Mouse (Mus musculus): Measurements from ENCODE around the gene Mad2l1bp.

Gene Mad2l1bp

GRCm38 (mm10) chr17:46152847-46153782, at the start of gene Mad2l1bp:
Gene Mad2l1bp, minus strand, starts transcription at chr17:46153553.
- peak; percentile 92 for DNase-seq (ENCODE audit: low spot score)

GRCm38 (mm10) chr17:46203078-46203477, 49.7 kb upstream of the Mad2l1bp start:
- DNase-seq (ENCODE audit: low spot score), result no peak

- peak; percentile 94 for DNase-seq (ENCODE audit: low spot score)
These were observed 49.2 kb upstream of the Mad2l1bp start, which contains the start of the genes Polh and Xpo5 for GRCm38 (mm10) chr17:46202421-46203071. Gene Polh, minus strand, starts transcription at chr17:46202645. Gene Xpo5, plus strand, starts transcription at chr17:46202782.

- no peak for DNase-seq (ENCODE audit: low spot score)
These were observed 47.8 kb upstream of the Mad2l1bp start for GRCm38 (mm10) chr17:46201151-46201550.

GRCm38 (mm10) chr17:46188829-46189228, 35.5 kb upstream of the Mad2l1bp start:
- no peak for DNase-seq (ENCODE audit: low spot score)

GRCm38 (mm10) chr17:46182273-46182672, 28.9 kb upstream of the Mad2l1bp start:
- DNase-seq (ENCODE audit: low spot score), result no peak

- DNase-seq (ENCODE audit: low spot score), result peak; percentile 36
These were observed 17.2 kb upstream of the Mad2l1bp start for GRCm38 (mm10) chr17:46170538-46170937.

- DNase-seq (ENCODE audit: low spot score), result no peak
These were observed 15.4 kb upstream of the Mad2l1bp start for GRCm38 (mm10) chr17:46168768-46169167.

- DNase-seq (ENCODE audit: low spot score), result peak; percentile 67
These were observed 15.0 kb upstream of the Mad2l1bp start for GRCm38 (mm10) chr17:46168318-46168717.

GRCm38 (mm10) chr17:46167014-46167413, 13.7 kb upstream of the Mad2l1bp start:
- DNase-seq (ENCODE audit: low spot score), result no peak

- no peak for DNase-seq (ENCODE audit: low spot score)
These were observed 12.9 kb upstream of the Mad2l1bp start for GRCm38 (mm10) chr17:46166270-46166669.

- DNase-seq (ENCODE audit: low spot score), result no peak
These were observed 12.1 kb upstream of the Mad2l1bp start for GRCm38 (mm10) chr17:46165460-46165859.

GRCm38 (mm10) chr17:46164791-46165190, 11.4 kb upstream of the Mad2l1bp start:
- DNase-seq (ENCODE audit: low spot score), result no peak

- no peak for DNase-seq (ENCODE audit: low spot score)
These were observed 10.9 kb upstream of the Mad2l1bp start for GRCm38 (mm10) chr17:46164301-46164700.

- peak; percentile 76 for DNase-seq (ENCODE audit: low spot score)
These were observed 9.6 kb upstream of the Mad2l1bp start for GRCm38 (mm10) chr17:46162951-46163421.

GRCm38 (mm10) chr17:46162551-46162950, 9.2 kb upstream of the Mad2l1bp start:
- peak; percentile 31 for DNase-seq (ENCODE audit: low spot score)

GRCm38 (mm10) chr17:46161710-46162109, 8.4 kb upstream of the Mad2l1bp start:
- no peak for DNase-seq (ENCODE audit: low spot score)

GRCm38 (mm10) chr17:46161179-46161578, 7.8 kb upstream of the Mad2l1bp start:
- DNase-seq (ENCODE audit: low spot score), result no peak

GRCm38 (mm10) chr17:46160686-46161085, 7.3 kb upstream of the Mad2l1bp start, which contains the start of gene Gtpbp2:
Gene Gtpbp2, plus strand, starts transcription at chr17:46161032.
- peak; percentile 97 for DNase-seq (ENCODE audit: low spot score)

GRCm38 (mm10) chr17:46160090-46160662, 6.8 kb upstream of the Mad2l1bp start:
- DNase-seq (ENCODE audit: low spot score), result peak; percentile 94

GRCm38 (mm10) chr17:46159236-46159635, 5.9 kb upstream of the Mad2l1bp start:
- peak; percentile 36 for DNase-seq (ENCODE audit: low spot score)

GRCm38 (mm10) chr17:46157131-46157530, 3.8 kb upstream of the Mad2l1bp start:
- DNase-seq (ENCODE audit: low spot score), result no peak
